Mouse (Mus musculus): Measurements from ENCODE around the gene Rnf212b.

Gene Rnf212b

DNA sequence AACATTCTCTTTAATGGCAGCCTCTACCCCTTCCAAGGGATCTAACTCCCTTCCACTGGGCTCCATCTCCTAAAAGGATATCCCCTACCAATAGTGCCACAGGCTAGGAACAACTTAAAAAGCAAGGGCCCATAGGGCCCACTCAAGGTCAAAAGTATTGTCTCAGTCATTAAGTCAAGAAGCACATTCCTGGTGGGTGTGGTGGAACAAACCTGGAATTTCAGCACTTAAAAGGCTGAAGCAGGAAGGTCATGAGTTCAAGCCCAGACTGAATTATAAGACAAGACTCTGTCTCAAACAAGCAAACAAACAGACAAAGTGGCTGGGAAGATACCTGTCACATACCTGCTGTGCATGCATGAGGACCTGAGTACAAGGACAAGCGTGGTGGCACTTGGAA is 18.0 kb upstream of the Rnf212b start:
- no peak for DNase-seq (ENCODE audit: low read depth in 1 of 2, low spot score in 2 of 2)

GRCm38 (mm10) chr14:54796760-54797159 is 17.2 kb upstream of the Rnf212b start:
- no peak for DNase-seq (ENCODE audit: low read depth in 1 of 2, low spot score in 2 of 2)

- no peak for DNase-seq (ENCODE audit: low read depth in 1 of 2, low spot score in 2 of 2)
Measured at GRCm38 (mm10) chr14:54799686-54800085, 14.3 kb upstream of the Rnf212b start.

GRCm38 (mm10) chr14:54802428-54802827 is 11.5 kb upstream of the Rnf212b start:
- DNase-seq (ENCODE audit: low read depth in 1 of 2, low spot score in 2 of 2), result no peak

DNA sequence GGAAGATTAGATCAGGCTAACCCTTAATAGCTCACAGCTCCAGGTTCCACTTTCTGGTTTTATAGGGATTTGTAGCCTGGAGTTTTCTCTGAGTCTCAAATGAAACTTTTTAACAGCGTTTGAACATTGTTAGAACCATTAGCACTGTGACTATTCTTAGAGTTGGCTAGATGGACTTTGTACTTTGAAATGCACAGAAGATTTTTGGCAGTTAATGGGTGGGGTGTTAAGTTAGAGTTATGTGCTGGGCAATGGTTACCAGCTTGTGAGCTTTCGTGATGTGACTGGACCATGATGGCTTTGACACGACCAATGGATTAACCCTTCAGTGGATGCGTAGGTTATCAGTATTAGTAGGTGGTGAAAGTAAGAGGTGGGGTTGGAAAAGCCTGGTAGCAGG is 7.8 kb upstream of the Rnf212b start:
- no peak for DNase-seq (ENCODE audit: low read depth in 1 of 2, low spot score in 2 of 2)

GRCm38 (mm10) chr14:54808718-54809667 is 4.9 kb upstream of the Rnf212b start:
- DNase-seq (ENCODE audit: low read depth in 1 of 2, low spot score in 2 of 2), result no peak

GRCm38 (mm10) chr14:54809668-54810033 is 4.3 kb upstream of the Rnf212b start:
- DNase-seq (ENCODE audit: low read depth in 1 of 2, low spot score in 2 of 2), result no peak

DNA sequence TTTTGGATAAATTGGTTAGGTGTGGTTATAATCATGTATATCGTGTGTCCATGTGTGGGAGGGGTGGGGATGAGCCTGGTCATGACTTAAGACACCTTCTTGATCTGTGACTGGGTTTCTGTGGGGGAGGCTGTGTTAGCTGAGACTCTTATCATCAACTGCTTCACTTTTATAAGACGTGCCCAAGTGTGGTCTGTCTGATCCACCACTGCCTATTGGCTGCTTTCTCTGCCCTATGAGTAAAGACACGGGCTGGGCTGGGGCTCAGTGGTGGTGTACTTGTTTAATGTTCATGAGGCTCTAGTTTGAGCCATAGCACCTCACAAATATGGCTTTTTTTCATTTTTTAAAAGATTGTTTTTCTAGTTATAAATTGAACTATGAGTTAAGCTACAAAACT is 1.8 kb downstream of the Rnf212b start:
- no peak for DNase-seq (ENCODE audit: low read depth in 1 of 2, low spot score in 2 of 2)

- no peak for DNase-seq (ENCODE audit: low read depth in 1 of 2, low spot score in 2 of 2)
Measured at GRCm38 (mm10) chr14:54817791-54818190, 3.9 kb downstream of the Rnf212b start.

DNA sequence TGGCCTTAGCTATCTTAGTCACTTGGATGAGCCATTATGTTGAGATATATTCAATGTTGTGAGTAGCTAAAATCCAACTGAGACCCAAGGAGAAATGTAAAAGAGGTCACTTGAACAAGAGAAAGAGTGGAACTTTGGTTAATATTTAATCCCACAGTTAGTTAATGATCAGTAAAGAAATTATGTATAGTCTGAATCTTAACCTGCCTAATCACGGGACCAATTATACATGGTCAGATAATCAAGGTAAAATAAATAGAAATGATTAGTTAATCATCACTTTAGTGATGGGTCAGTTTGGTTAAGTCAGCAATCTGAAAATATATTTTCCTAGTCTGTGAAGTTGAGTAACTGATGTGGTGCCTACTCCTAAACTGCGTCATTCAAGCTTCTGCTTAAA is 8.4 kb downstream of the Rnf212b start:
- no peak for DNase-seq (ENCODE audit: low read depth in 1 of 2, low spot score in 2 of 2)

DNA sequence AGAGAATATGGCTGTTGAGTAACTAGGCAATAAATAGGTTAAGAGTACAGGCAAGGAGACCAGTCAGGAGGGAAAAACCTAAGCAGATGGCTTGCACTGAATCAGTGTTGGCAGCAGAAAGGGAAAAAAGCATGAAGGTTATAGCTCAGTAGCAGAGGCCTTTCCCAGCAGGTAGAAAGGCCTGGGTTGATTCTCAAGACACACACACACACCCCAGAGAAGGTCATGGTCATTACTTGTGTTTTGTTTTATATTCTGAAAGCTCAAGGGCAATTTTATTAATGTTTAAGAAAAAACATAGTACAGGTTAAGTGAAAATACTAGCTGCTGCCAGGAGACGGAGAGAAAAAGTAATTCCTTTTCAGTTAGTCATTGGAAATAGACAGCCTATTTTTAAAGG is 9.8 kb downstream of the Rnf212b start:
- no peak for DNase-seq (ENCODE audit: low read depth in 1 of 2, low spot score in 2 of 2)

- DNase-seq (ENCODE audit: low read depth in 1 of 2, low spot score in 2 of 2), result no peak
Measured at GRCm38 (mm10) chr14:54843461-54843860, 29.5 kb downstream of the Rnf212b start.

GRCm38 (mm10) chr14:54855726-54856125 is 41.8 kb downstream of the Rnf212b start:
- no peak for DNase-seq (ENCODE audit: low read depth in 1 of 2, low spot score in 2 of 2)

DNA sequence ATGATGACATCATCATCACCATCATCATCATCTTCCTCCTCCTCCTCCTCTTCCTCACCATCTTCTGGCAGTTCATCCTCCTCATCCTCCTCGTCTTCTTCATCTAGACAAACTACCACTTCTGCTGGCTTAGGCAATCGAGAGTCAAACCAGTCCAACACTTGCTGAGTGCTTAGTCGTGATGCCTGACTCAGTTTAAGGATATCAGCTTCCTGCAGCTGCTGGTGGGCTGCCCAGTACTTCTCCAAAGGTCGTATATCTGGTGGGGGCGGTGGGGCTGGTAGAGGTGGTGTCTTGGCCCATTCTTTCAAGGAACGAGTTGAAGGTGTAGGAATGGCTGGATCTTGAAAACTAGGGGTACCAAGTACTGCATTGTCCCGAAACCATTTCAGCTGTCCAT is 42.8 kb downstream of the Rnf212b start:
- no peak for DNase-seq (ENCODE audit: low read depth in 1 of 2, low spot score in 2 of 2)

GRCm38 (mm10) chr14:54857891-54858290 is 44.0 kb downstream of the Rnf212b start:
- no peak for DNase-seq (ENCODE audit: low read depth in 1 of 2, low spot score in 2 of 2)

DNA sequence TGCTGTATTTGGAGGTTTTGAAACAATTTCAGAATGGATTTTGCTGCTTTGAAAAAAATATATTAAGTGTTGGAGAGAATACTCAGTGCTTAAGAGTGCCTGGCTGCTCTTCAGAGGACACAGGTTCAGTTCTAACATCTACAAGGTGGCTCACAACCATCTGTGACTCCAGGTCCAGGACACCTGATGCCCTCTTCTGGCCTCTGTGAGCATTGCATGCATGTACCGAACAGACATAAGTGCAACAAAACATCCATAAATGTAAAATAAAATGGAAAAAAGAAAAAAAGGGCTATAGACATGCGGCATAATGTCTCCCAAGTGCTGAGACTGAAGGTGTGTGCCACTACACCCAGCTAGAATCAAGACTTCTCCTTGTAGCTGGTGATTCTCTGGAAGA is 46.6 kb downstream of the Rnf212b start:
- DNase-seq (ENCODE audit: low read depth in 1 of 2, low spot score in 2 of 2), result peak in 1 of 2 experiments; percentile 19

- peak; percentile 61 to 77 for DNase-seq (ENCODE audit: low read depth in 1 of 2, low spot score in 2 of 2)
Measured at GRCm38 (mm10) chr14:54863501-54864312, 49.8 kb downstream of the Rnf212b start.

GRCm38 (mm10) chr14:54864313-54865036 is 50.5 kb downstream of the Rnf212b start:
- DNase-seq (ENCODE audit: low read depth in 1 of 2, low spot score in 2 of 2), result no peak

DNA sequence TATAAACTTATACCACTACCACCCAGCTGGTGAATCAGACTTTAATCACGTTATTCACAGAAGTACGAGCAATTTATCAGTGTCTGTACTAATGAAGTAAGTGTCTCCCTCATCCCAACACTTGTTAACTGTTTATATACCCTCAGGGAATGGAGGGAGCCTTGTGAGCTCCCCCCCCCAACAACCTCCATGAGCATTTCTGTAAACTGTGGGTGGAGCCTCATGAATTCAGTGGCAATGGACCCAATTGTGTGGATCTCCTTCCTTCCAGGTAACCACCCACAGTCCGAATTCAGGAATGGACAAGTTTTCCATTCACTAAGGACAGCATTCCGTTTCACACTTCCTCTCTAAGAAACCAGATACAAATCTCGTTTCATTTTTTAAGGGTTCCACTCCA is 51.7 kb downstream of the Rnf212b start:
- no peak for DNase-seq (ENCODE audit: low read depth in 1 of 2, low spot score in 2 of 2)

DNA sequence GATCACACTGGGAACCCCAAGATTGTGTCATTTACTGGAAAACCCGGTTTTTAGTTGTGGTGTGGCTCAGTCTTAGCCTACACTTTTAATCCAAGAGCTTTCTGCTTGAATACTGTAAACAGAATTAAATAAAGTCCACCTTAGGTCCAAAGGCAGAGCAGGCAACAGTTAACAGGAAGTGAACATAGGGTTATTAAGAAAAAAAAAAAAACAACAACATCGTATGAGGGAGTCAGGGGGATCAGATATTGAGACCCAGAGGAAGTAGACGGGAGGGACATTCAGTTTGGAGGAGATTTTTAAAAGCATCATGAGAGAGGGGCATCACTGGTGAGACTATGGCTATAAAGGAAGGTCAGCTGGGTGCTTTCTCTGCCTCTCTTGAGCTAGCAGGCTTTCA is 52.3 kb downstream of the Rnf212b start:
- DNase-seq (ENCODE audit: low read depth in 1 of 2, low spot score in 2 of 2), result no peak

GRCm38 (mm10) chr14:54866936-54867335 is 53.0 kb downstream of the Rnf212b start:
- peak in 1 of 2 experiments; percentile 28 for DNase-seq (ENCODE audit: low read depth in 1 of 2, low spot score in 2 of 2)

Data from monocyte, adult 2 months (primary cell).